Mouse (Mus musculus) C2C12 (cell line): ENCODE measurements at regions not wholly inside any gene's neighbourhood (a gene's known extent, or its start where the extent isn't known, plus 50 kb on each side); places are given as distances from the start of the nearest gene placed in this dataset.

Source experiments
- CTCF ChIP-seq: IDR thresholded peaks from one replicate; pipeline ENCODE4 v1.5.1; 2011; ENCODE audit not compliant: control insufficient read depth, insufficient read depth, insufficient read length
- MYOG ChIP-seq: IDR thresholded peaks from one replicate; pipeline ENCODE4 v1.6.1; 2011; ENCODE audit not compliant: control insufficient read depth, insufficient read length; ENCODE audit errors: extremely low read depth
- USF1 ChIP-seq: IDR thresholded peaks from one replicate; pipeline ENCODE4 v1.6.1; 2011; ENCODE audit warnings: low read depth, mild to moderate bottlenecking, control low read depth, moderate library complexity

GRCm38 (mm10) chr12:39938211-39938610, 99.6 kb downstream of the Arl4a start:
- TF ChIP-seq CTCF (no peak), MYOG (no peak), USF1 (no peak)
